ENCODE assay signal across 10 mouse cellular contexts in the genomic region with DNA sequence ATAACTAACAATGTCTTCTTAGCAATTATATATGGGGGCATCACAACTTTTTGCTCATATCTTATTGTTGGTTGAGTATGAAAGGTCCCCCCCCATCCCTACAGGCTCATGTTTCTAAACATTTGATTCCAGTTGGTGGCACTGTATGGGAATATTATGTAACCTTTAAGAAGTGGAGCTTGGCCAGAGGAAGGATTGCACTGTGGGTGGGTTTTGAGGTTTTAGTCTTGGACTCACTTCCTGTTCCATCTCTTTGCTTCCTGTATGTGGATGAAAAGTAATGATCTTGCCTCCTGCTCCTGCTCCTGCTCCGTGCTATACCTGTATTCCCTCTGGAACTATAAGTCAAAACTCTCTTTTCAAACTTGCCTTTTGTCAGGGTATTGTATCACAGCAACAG.
"Had no signal": no experiment of that assay in that cellular context is flagged by ENCODE, and none has a peak within 500 bp of the region (broad histone marks: within the 10 kb centered on the region; RNA-seq: fewer than 3 reads in every experiment).

No protein-coding gene starts in this region.

- DNase-seq: right cerebral cortex, adult 18-20 months; right cerebral cortex, postnatal 14 days; right cerebral cortex, postnatal 25 days; right cerebral cortex, postnatal 4 days; spleen, adult 18-20 months; thymus, adult 18-20 months; thymus, adult 2 months; thymus, postnatal 14 days; thymus, postnatal 25 days; thymus, postnatal 36 days had no signal
